Mouse (Mus musculus) myocyte (in vitro differentiated cells): ENCODE results near the gene 1110032A03Rik.

Experiments
- MAX ChIP-seq: IDR thresholded peaks from one replicate; pipeline ENCODE4 v1.6.1; 2011; ENCODE audit warnings: low read depth, mild to moderate bottlenecking, control low read depth
- POLR2A ChIP-seq: IDR thresholded peaks from one replicate; pipeline ENCODE4 v1.6.1; 2011; ENCODE audit warnings: low read depth, mild to moderate bottlenecking, control low read depth, moderate library complexity; ENCODE audit not compliant: insufficient read length
- TCF12 ChIP-seq: IDR thresholded peaks from one replicate; pipeline ENCODE4 v1.6.1; 2011; ENCODE audit warnings: mild to moderate bottlenecking, control low read depth; ENCODE audit not compliant: poor library complexity, insufficient read depth, severe bottlenecking

DNA sequence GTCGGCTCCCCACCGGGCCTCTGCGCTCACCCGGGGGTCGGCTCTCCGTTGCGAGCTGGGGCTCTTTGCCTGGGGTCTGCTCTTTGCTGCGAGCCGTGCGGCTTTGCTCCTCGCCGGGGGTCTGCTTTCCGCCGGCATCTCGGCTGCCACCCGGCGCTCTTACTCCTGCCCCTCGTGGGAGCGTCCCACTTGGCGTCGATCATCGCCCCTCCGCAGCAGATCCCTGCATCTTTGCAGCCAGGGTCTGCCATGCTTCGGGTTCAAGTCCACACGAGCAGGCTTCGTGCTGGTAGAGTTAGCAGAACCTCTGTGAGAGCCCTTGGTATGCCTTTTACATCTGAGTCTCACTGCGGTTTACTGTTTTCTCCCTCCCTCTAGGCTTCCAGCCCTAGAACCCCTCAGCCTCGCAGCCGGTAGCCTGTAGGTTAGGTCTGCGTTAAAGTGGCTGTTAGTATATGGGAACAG lies 374 bp upstream of the 1110032A03Rik start:
- TF ChIP-seq MAX (no peak), POLR2A (no peak), TCF12 (no peak)
